Comparison of ENCODE assay signal across 9 mouse cellular contexts in the genomic region with DNA sequence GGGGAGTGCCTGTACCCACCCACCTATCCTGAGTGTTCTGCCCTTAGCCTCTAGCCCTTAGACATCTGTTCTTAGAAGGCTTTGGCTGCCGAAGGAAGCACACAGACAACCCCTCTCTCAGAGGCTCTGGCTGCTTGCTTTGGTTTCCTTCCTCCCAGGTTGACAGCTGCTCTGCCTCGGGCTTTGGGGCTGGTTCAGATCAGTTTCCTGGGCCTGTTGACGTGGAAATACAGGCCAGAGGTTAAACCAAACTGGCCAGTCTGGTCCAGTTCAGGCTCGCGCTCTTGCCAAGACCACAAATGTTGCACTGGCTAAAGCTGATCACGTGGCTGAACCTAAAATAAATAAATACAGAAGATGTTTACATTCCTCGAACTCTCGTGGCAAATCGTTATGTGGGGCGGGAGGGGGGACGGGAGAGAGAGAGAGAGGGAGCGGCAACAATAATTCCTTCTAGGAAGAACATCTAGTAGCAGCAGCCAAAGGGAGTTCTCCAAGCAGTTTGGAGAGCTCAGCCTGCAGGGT. TPM values are rescaled to one million over a fixed set of nuclear protein-coding genes. Genes with fewer than 3 reads are reported as not detected.
DNase-seq lines count a peak whose midpoint lies in the region; ATAC-seq lines count a peak whose summit lies in the region.
"Had no signal": no experiment of that assay in that cellular context is flagged by ENCODE, and none has a peak within 500 bp of the region (broad histone marks: within the 10 kb centered on the region; RNA-seq: fewer than 3 reads in every experiment).

No protein-coding gene starts in this region.

- 0 out of 2 replicates have a peak overlapping the region, but pooled peaks have one; percentile 2 for H3K9ac ChIP-seq in lung, embryonic 15.5 days
- no peak overlapping the region for H3K9ac ChIP-seq in hindbrain, embryonic 13.5 days
- H3K9ac ChIP-seq: neural tube, embryonic 13.5 days had no signal

- no peak overlapping the region for H3K4me3 ChIP-seq in lung, embryonic 15.5 days
- H3K4me3 ChIP-seq in hindbrain, embryonic 13.5 days: no peak overlapping the region
- H3K4me3 ChIP-seq: neural tube, embryonic 13.5 days had no signal

- no peaks in the 10 kb centered on the region for H3K27me3 ChIP-seq in lung, embryonic 15.5 days
- no peaks in the 10 kb centered on the region for H3K27me3 ChIP-seq in hindbrain, embryonic 13.5 days
- H3K27me3 ChIP-seq: neural tube, embryonic 13.5 days had no signal

- under 1% methylated on average over 12 of the region's 12 CpGs for WGBS in lung, embryonic 15.5 days
- WGBS in hindbrain, embryonic 13.5 days: 71% methylated on average over 12 of the region's 12 CpGs

- peak; percentile 32 for DNase-seq in Muller cell, postnatal 12 days (ENCODE audit: inconsistent ontology term)
- DNase-seq in embryo, embryonic 11 days: peak; percentile 64
- DNase-seq in kidney, adult 11 months: peak; percentile 85
- DNase-seq in spleen, postnatal 10 days (ENCODE audit: low spot score in 2 of 2): no peak
- DNase-seq in frontal cortex, adult 2 months (ENCODE audit: extremely low spot score in 1 of 2, low spot score in 1 of 2): no peak

- 0 out of 2 replicates have a peak, but pooled peaks cover 5% of the 10 kb centered on the region for H3K9me3 ChIP-seq in lung, embryonic 15.5 days
- H3K9me3 ChIP-seq in hindbrain, embryonic 13.5 days: 0 out of 2 replicates have a peak, but pooled peaks cover 4% of the 10 kb centered on the region

- peak overlapping the region; percentile 36 for H3K4me2 ChIP-seq in lung, embryonic 15.5 days
- H3K4me2 ChIP-seq in hindbrain, embryonic 13.5 days: no peak overlapping the region
- H3K4me2 ChIP-seq: neural tube, embryonic 13.5 days had no signal

- peak overlapping the region; percentile 88 for H3K27ac ChIP-seq in lung, embryonic 15.5 days
- H3K27ac ChIP-seq in hindbrain, embryonic 13.5 days: no peak overlapping the region
- H3K27ac ChIP-seq: neural tube, embryonic 13.5 days had no signal

- peak; percentile 91 for ATAC-seq in lung, embryonic 15.5 days (ENCODE audit: borderline replicate concordance, extremely low read depth, low FRiP score, low TSS enrichment)
- ATAC-seq in hindbrain, embryonic 13.5 days (ENCODE audit: low FRiP score): no peak
- ATAC-seq in erythroid progenitor cell, adult 5-6 weeks (replicated peaks; ENCODE audit: low FRiP score, poor library complexity, severe bottlenecking): no peak

- H3K4me1 ChIP-seq in lung, embryonic 15.5 days: peaks cover 14% of the 10 kb centered on the region
- no peaks in the 10 kb centered on the region for H3K4me1 ChIP-seq in hindbrain, embryonic 13.5 days (replicated peaks)
- H3K4me1 ChIP-seq: neural tube, embryonic 13.5 days had no signal

- H3K36me3 ChIP-seq in lung, embryonic 15.5 days: no peaks in the 10 kb centered on the region
- no peaks in the 10 kb centered on the region for H3K36me3 ChIP-seq in hindbrain, embryonic 13.5 days
- H3K36me3 ChIP-seq: neural tube, embryonic 13.5 days had no signal

RNA-seq across cellular contexts. Expression of a gene that starts 49.5 kb away (rescaled TPM):
- polyA plus RNA-seq in lung, embryonic 15.5 days (2015; fragmentation: Nextera tagmentation; extraction: Ambion mirVana): 16.2 and 19.2 TPM in 2 replicates
- 14.8 and 16.2 TPM in 2 replicates for polyA plus RNA-seq in hindbrain, embryonic 13.5 days (2015; fragmentation: Nextera tagmentation; extraction: Ambion mirVana)
- 27.8 and 73.8 TPM in 2 replicates for total RNA-seq in erythroid progenitor cell, adult 5-6 weeks (2015; ENCODE audit: low replicate concordance)
- total RNA-seq in erythroid progenitor cell, adult 5-6 weeks (2017; ENCODE audit: low replicate concordance): 43.5 and 52.1 TPM in 2 replicates
- 33.6 and 41.7 TPM in 2 replicates for polyA plus RNA-seq in frontal cortex, adult 2 months (2012; rRNA removed)

Comparison
In these comparisons a context has a peak if more than half of its experiments do, and no peak if none do; other contexts are left out.
1. DNase-seq: peak in Muller cell, postnatal 12 days (single experiment), embryo, embryonic 11 days (single experiment) and kidney, adult 11 months (single experiment); none in spleen, postnatal 10 days (0 of 2) and frontal cortex, adult 2 months (0 of 2).